Mouse (Mus musculus) liver, postnatal 0 days (tissue): ENCODE measurements at regions not wholly inside any gene's neighbourhood (a gene's known extent, or its start where the extent isn't known, plus 50 kb on each side); places are given as distances from the start of the nearest gene placed in this dataset.

Experiments
- CTCF ChIP-seq: sonication (generic); IDR thresholded peaks from 2 replicates; pipeline ENCODE4 v1.5.1; 2016; ENCODE audit warnings: antibody characterized with exemption, low read depth
- EP300 ChIP-seq: IDR thresholded peaks from 2 replicates; pipeline ENCODE4 v1.6.1; 2016; ENCODE audit warnings: antibody characterized with exemption, low read depth, mild to moderate bottlenecking

- TF ChIP-seq EP300 (no peak), CTCF (no peak)
Measured at GRCm38 (mm10) chrX:11525326-11525725, 197.7 kb downstream of the H2al1j start.
